Mouse (Mus musculus) liver, postnatal 0 days (tissue): ENCODE data around the gene Prdx4. TPM values are rescaled to one million over a fixed set of nuclear protein-coding genes. Genes with fewer than 3 reads are reported as not detected.
A peak's percentile ranks its signal among the peaks of the same experiment; 100 is the strongest.

Source experiments
- ATAC-seq: fragments of 200-750 bp; cut with Nextera tagmentation; 2 replicates; pipeline ENCODE4 v1.8.0; 2017; ENCODE audit warnings: mild to moderate bottlenecking, moderate library complexity
- DNase-seq: peaks from one replicate; pipeline ENCODE4 v3.0.0-alpha.2; 2016
- H3K27ac ChIP-seq: fragments of 300-500 bp; sonication (generic); 2 replicates; pipeline ENCODE4 v1.5.1; 2014; ENCODE audit warnings: antibody characterized with exemption, moderate library complexity, mild to moderate bottlenecking, low read depth
- H3K27me3 ChIP-seq: fragments of 300-500 bp; sonication (generic); 2 replicates; pipeline ENCODE4 v1.6.1; 2014; ENCODE audit warnings: low read length, control low read depth, mixed read lengths; ENCODE audit not compliant: insufficient read depth
- H3K36me3 ChIP-seq: fragments of 300-500 bp; sonication (generic); replicated peaks from 2 replicates; pipeline ENCODE4 v1.6.1; 2014; ENCODE audit warnings: mild to moderate bottlenecking, control low read depth, low read length, moderate library complexity, mixed read lengths; ENCODE audit not compliant: insufficient read depth
- H3K4me1 ChIP-seq: fragments of 300-500 bp; sonication (generic); 2 replicates; pipeline ENCODE4 v1.6.1; 2014; ENCODE audit warnings: antibody characterized with exemption, mild to moderate bottlenecking, control low read depth; ENCODE audit not compliant: insufficient read depth
- H3K4me2 ChIP-seq: fragments of 300-500 bp; sonication (generic); 2 replicates; pipeline ENCODE4 v1.6.1; 2014; ENCODE audit warnings: low read depth, mild to moderate bottlenecking, low read length, moderate library complexity, mixed read lengths
- H3K4me3 ChIP-seq: fragments of 300-500 bp; sonication (generic); 2 replicates; pipeline ENCODE4 v1.5.1; 2014; ENCODE audit warnings: low read depth, low read length
- H3K9ac ChIP-seq: fragments of 300-500 bp; sonication (generic); replicated peaks from 2 replicates; pipeline ENCODE4 v1.6.1; 2014; ENCODE audit warnings: mild to moderate bottlenecking, moderate library complexity
- H3K9me3 ChIP-seq: fragments of 300-500 bp; sonication (generic); 2 replicates; pipeline ENCODE4 v1.6.1; 2016; ENCODE audit warnings: mild to moderate bottlenecking, control low read depth, low read length, mixed read lengths
- CTCF ChIP-seq: sonication (generic); IDR thresholded peaks from 2 replicates; pipeline ENCODE4 v1.5.1; 2016; ENCODE audit warnings: antibody characterized with exemption, low read depth
- EP300 ChIP-seq: IDR thresholded peaks from 2 replicates; pipeline ENCODE4 v1.6.1; 2016; ENCODE audit warnings: antibody characterized with exemption, low read depth, mild to moderate bottlenecking
- WGBS: fragments of 180-500 bp; shearing (Covaris S2); extraction: QIAGEN DNeasy Blood & Tissue Kit; methylation state at CpG from one replicate; pipeline ENCODE4 v1.1.7; 2014; ENCODE audit not compliant: insufficient replicate concordance; 5-methylcytosine and 5-hydroxymethylcytosine counted together
- polyA plus RNA-seq: library from polyadenylated mRNA; unstranded; fragments of >200 nt; fragmentation: Nextera tagmentation; extraction: Ambion mirVana; gene quantifications from 2 replicates; pipeline ENCODE4 v1.2.1, GENCODE M21; 2015

Prdx4 gene
- polyA plus RNA-seq, 1 experiment from 2014 or later, result 235 TPM

GRCm38 (mm10) chrX:155337905-155338721 is 2.4 kb downstream of the Prdx4 start:
- ATAC-seq (peak; percentile 99), DNase-seq (peak; percentile 87)
- Histone ChIP-seq H3K27ac (peak overlapping the region; percentile 74), H3K4me3 (peak overlapping the region; percentile 65), H3K36me3 (no peaks in the 10 kb centered on the region), H3K4me1 (no peaks in the 10 kb centered on the region), H3K9me3 (no peaks in the 10 kb centered on the region), H3K9ac (peak overlapping the region; percentile 71), H3K27me3 (no peaks in the 10 kb centered on the region), H3K4me2 (peak overlapping the region; percentile 76)
- TF ChIP-seq CTCF (no peak), EP300 (no peak)
- 16% methylated on average over 40 of the region's 49 CpGs for WGBS

- Histone ChIP-seq H3K4me3 (peak overlapping the region; percentile 65), H3K9ac (peak overlapping the region; percentile 71), H3K9me3 (no peaks in the 10 kb centered on the region), H3K4me1 (no peaks in the 10 kb centered on the region), H3K27ac (peak overlapping the region; percentile 74; the same call in 1 of the 2 replicates), H3K4me2 (peak overlapping the region; percentile 76), H3K27me3 (no peaks in the 10 kb centered on the region), H3K36me3 (no peaks in the 10 kb centered on the region)
- no peak for TF ChIP-seq EP300
- TF ChIP-seq CTCF, result no peak
- no peak for ATAC-seq
- no peak for DNase-seq
- WGBS, result 27% methylated on average over 7 of the region's 7 CpGs
Measured at GRCm38 (mm10) chrX:155337567-155337904, 3.0 kb downstream of the Prdx4 start.

GRCm38 (mm10) chrX:155318005-155318404 is 22.5 kb downstream of the Prdx4 start:
- DNase-seq (peak; percentile 25), ATAC-seq (0 out of 2 replicates have a peak, but pooled peaks have one; percentile 35)
- Histone ChIP-seq H3K27ac (no peak overlapping the region), H3K4me1 (no peaks in the 10 kb centered on the region), H3K27me3 (no peaks in the 10 kb centered on the region), H3K36me3 (no peaks in the 10 kb centered on the region), H3K4me2 (no peak overlapping the region), H3K4me3 (no peak overlapping the region), H3K9ac (no peak overlapping the region), H3K9me3 (no peaks in the 10 kb centered on the region)
- 38% methylated on average over 4 of the region's 4 CpGs for WGBS
- TF ChIP-seq EP300 (no peak), CTCF (peak; percentile 80)

- no peak for ATAC-seq
- Histone ChIP-seq H3K4me2 (no peak overlapping the region), H3K27ac (no peak overlapping the region), H3K36me3 (no peaks in the 10 kb centered on the region), H3K9ac (no peak overlapping the region), H3K9me3 (no peaks in the 10 kb centered on the region), H3K27me3 (no peaks in the 10 kb centered on the region), H3K4me3 (no peak overlapping the region), H3K4me1 (no peaks in the 10 kb centered on the region)
- WGBS, result 84% methylated on average over 2 of the region's 2 CpGs
- peak; percentile 36 for TF ChIP-seq CTCF
- no peak for TF ChIP-seq EP300
- no peak for DNase-seq
Measured at GRCm38 (mm10) chrX:155306390-155306789, 34.2 kb downstream of the Prdx4 start.

GRCm38 (mm10) chrX:155280427-155281044 is 60.0 kb downstream of the Prdx4 start:
- Histone ChIP-seq H3K4me1 (no peaks in the 10 kb centered on the region), H3K36me3 (no peaks in the 10 kb centered on the region), H3K9ac (no peak overlapping the region), H3K4me3 (no peak overlapping the region), H3K4me2 (no peak overlapping the region), H3K27me3 (no peaks in the 10 kb centered on the region), H3K9me3 (no peaks in the 10 kb centered on the region), H3K27ac (no peak overlapping the region)
- 33% methylated on average over 1 of the region's 1 CpGs for WGBS
- no peak for DNase-seq
- peak; percentile 51 for ATAC-seq
- TF ChIP-seq EP300 (no peak), CTCF (no peak)

GRCm38 (mm10) chrX:155278483-155278882 is 62.1 kb downstream of the Prdx4 start:
- Histone ChIP-seq H3K9ac (no peak overlapping the region), H3K27me3 (no peaks in the 10 kb centered on the region), H3K36me3 (no peaks in the 10 kb centered on the region), H3K4me2 (no peak overlapping the region), H3K27ac (no peak overlapping the region), H3K9me3 (no peaks in the 10 kb centered on the region), H3K4me1 (no peaks in the 10 kb centered on the region), H3K4me3 (no peak overlapping the region)
- ATAC-seq (no peak), DNase-seq (no peak)
- WGBS, result 62% methylated on average over 4 of the region's 4 CpGs
- TF ChIP-seq CTCF (no peak), EP300 (no peak)

Other genes starting within 250 kb of the Prdx4 start
- not detected in 2 replicates for gene Magea2, start 247.1 kb downstream of the Prdx4 start, polyA plus RNA-seq
- gene Cldn34b2, start 212.3 kb downstream of the Prdx4 start, polyA plus RNA-seq, result not detected in 2 replicates
- 179 and 186 TPM in 2 replicates for gene Sat1, start 124.3 kb downstream of the Prdx4 start, polyA plus RNA-seq
- 8.5 and 9.1 TPM in 2 replicates for gene Acot9, start 78.3 kb downstream of the Prdx4 start, polyA plus RNA-seq